Mouse (Mus musculus) spleen, postnatal 0 days (tissue): ENCODE results near the gene Emx2. TPM values are rescaled to one million over a fixed set of nuclear protein-coding genes. Genes with fewer than 3 reads are reported as not detected.

Source experiments
- polyA plus RNA-seq: library from polyadenylated mRNA; unstranded; fragments of >200 nt; fragmentation: Nextera tagmentation; extraction: Ambion mirVana; gene quantifications from 2 replicates; pipeline ENCODE4 v1.2.1, GENCODE M21; 2015

Emx2 gene
- 0.10 and 0.18 TPM in 2 replicates for polyA plus RNA-seq

GRCm38 (mm10) chr19:59457951-59458742 is at the start of gene Emx2:
TSS of gene Emx2 (plus strand) at chr19:59458372.

Other genes starting within 250 kb of the Emx2 start
- not detected in 2 replicates for gene Kcnk18, start 239.2 kb upstream of the Emx2 start, polyA plus RNA-seq
- gene Slc18a2, start 197.5 kb upstream of the Emx2 start, polyA plus RNA-seq = 5.5 and 7.8 TPM in 2 replicates
- 27.1 and 46.6 TPM in 2 replicates for gene Rps12-ps3, start 136.1 kb upstream of the Emx2 start, polyA plus RNA-seq
- gene Pdzd8, start 112.6 kb upstream of the Emx2 start, polyA plus RNA-seq = 6.3 and 7.3 TPM in 2 replicates